Mouse (Mus musculus) kidney, postnatal 10 days (tissue): Measurements from ENCODE around the gene Inpp4b.
"Not testable (repeated sequence)": the region's sequence is repeated elsewhere in the genome, so short reads cannot be mapped to it uniquely, and the experiment has no call there.

Source experiments
- DNase-seq: peaks from one replicate; pipeline ENCODE4 v3.0.0; 2021; ENCODE audit warnings: mixed read lengths

Gene Inpp4b

DNA sequence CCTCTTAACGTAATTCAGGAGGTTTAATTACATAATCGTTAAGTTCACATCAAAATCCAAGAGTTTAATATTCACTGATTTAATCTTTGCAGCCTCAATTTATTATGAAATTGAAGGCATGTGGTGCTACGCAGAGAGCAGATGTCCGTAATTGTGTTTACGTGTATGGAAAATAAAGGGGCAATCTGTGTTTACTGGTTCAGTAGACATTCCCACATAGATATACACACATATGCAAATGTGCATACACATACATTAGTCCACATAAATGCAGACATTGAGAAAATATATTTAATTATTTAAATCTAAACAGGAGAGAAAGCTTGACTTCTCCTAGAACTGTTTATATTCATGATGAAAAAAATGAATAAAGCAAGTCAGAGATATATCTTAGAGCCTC, 675.4 kb downstream of the Inpp4b start:
- DNase-seq: no peak

DNA sequence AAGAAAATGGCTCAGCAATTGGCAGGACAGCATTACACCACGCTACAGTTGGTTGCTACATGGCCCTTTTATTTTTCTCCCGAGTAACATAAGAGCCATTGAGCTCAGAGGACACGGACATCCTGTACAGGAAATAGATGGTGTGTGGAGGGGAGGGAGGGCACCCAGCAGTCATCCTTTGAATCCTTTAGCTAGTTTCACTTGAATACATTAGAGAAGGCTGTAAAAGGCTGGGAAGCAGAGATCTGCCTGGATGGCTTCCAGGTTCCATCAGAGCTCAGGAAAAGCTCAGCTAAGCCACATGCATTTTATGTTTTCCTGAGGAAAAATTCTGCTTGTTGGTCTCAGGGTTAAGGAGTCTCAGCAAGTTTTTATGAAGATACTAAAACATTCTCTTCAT, 685.0 kb downstream of the Inpp4b start:
- peak; percentile 77 for DNase-seq

DNA sequence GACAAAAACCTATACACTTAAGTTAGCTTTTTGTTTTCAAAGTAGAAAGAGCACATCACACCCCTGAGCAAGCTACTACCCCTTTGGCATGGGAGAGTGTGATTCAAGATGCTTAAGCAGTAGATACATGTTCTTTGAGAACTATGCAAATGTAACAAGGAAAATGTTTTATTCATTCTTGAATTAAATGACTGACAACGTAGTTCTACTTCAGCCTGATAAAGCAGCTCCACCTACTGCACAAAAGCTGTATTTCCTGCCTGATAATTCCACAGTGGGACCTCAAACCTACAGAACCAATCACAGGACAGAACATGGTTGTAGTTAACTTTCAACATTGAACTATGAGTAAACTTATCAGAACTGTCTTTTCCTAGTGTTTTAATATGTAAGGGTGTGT, 686.5 kb downstream of the Inpp4b start:
- DNase-seq: peak; percentile 58

DNA sequence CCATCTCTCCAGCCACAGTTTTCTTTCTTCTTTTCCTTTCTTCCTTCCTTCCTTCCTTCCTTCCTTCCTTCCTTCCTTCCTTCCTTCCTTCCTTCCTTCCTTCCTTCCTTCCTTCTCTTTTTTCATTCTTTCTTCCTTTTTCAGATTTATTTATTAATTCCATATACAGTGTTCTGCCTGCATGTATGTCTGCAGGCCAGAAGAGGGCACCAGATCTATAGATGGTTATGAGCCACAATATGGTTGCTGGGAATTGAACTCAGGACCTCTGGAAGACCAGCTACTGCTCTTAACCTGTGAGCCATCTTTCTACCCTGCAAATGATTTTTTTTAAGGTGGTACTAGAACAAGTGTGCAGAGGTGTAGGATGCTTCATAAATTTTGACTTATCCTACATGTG, 689.7 kb downstream of the Inpp4b start:
- DNase-seq: not testable (repeated sequence)

DNA sequence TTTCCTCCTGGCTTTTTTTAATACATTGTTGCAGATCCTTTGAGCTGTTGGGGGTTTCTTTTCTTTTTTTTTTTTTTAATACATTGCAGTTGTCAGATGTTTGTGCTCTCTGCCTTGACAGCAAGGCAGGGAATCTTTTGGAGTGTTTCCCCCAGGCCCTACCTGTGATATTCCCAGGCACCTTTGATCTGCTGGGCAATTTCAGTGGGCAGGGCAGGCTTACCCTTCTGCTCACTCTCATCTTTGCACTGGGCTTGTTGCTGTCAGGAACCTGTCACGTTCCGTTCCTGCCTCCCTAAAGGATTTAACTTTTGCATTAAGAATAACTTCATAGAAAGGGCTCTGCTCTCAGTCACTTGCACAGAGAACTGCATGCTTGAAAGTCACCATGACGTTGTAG, 711.7 kb downstream of the Inpp4b start:
- no peak for DNase-seq

DNA sequence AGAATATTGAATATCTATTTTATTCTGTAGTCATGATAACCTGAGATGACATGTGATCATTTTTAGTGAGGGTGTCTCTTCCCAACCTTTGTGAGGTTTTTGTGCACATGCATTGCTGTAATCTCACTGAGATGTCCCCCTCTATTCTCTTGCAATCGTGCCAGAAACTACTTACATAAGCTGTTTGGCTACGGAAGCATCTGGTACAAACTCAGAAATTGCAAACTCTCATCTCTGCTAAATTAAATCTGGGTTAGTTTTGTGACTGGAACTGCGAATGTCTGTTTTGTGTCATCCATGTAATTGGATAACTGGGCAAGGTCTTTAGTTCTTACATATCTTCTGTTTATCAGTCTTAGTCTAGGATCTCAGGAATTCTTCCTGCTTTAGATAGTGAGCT, 725.3 kb downstream of the Inpp4b start:
- no peak for DNase-seq

DNA sequence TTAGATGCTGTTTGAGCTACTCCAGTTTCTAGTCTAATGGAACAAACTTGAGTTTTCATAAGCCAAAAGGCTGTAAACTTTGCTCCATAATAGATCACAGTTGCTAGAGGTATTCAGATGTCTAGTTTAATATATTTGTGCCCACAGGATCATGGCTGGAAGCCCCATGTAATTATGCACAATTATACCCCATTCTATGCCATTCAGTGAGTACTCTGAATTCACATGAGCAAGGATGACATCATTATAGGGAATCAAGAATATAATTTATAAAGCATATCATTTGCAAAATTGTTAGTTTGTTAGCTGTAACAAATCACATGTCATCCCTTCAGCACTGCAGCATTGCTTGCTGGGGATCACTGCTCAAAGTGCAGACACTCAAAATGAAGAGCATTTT, 736.9 kb downstream of the Inpp4b start:
- DNase-seq: no peak

DNA sequence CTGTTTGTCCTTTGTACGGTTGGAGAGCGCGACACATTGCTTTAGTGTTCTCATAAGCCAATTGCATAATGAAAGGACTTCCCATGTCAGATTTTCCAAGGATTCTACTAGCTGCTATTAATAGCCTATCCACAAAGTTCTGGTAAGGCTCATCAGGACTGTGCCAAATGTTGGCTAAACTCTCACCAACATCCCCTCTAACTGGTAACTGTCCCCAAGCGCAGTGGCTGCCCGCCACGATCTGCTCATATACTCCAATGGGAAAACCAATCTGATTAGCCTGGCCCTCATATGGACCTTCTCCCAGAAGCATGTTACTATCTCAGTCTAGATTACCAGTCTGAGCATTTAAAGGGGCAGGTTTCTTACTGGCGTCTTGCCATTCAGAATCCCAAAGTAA, 744.3 kb downstream of the Inpp4b start:
- DNase-seq: not testable (repeated sequence)

DNA sequence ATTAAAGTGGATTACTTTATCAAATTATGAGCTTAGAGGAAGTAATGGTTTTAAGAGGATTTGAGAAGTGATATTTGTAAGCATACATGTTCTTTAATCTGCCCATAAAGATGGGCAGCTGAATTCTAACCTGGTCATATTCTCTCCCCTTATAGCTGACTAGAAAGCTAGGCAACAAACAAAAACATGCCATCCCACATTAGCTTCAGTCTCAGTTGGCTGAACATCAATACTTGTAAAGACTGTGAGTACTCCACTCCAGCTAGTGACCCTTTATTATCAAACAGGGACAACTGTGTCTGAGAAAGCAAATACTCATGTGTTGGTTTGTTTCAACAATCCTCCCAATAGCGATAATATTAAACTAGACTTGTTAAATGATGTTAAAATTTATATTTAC, 748.5 kb downstream of the Inpp4b start:
- no peak for DNase-seq

DNA sequence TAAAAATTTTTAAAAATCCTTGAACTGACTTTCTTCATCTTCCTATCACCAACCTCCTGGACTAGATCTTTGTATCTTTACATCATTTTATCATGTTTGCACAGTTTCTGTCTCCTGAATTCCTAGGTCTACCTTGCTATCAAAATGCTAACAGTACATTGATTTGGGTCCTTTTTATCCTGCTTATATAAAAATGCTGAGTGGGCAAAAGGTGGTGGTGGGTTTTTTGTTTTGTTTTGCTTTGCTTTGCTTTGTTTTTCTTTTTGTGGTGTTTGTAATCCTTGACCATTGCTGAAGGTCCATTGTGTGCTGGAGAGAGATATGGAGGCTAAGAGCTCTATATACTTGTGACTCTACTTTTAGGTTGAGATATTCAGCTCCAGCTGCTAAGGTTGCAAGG, 750.9 kb downstream of the Inpp4b start:
- no peak for DNase-seq

DNA sequence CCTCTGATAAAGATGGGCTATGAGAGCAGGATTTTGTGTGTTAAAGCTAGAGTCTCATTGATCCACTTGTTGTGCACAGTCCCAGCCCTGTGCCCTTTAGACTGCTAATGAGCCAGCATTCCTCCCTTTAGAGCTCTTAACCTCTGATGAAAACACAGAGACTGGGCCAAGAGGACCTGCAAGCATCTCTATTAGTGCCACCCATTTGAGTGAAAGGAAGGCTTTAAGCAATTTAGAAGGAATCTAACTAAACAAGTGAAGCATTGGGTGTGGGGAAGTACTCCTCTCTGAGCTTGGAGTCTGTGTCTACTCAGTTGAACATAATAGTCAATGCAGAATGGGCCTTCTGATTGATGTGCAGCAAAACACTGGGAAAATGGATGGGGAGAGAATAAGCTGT, 762.2 kb downstream of the Inpp4b start:
- no peak for DNase-seq

DNA sequence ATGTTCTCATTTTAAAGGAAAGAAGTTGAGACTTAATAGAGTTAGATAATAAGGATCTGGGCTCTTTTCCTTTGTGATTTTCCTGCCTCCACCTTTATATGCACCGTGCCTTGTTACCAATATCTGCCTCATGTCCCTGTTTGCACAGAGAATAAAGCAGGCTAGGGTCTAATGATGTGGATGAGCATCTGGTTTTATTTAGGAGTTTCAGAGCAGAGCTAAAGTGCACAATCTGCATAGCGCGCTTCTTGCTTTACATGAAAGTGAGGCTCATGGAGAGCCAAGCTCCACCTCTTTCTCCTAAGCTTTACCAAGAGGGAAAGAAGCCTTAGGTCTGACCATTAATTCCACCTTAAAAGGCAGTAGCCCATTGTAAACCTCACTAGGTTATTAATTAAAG, 763.8 kb downstream of the Inpp4b start:
- DNase-seq: no peak

DNA sequence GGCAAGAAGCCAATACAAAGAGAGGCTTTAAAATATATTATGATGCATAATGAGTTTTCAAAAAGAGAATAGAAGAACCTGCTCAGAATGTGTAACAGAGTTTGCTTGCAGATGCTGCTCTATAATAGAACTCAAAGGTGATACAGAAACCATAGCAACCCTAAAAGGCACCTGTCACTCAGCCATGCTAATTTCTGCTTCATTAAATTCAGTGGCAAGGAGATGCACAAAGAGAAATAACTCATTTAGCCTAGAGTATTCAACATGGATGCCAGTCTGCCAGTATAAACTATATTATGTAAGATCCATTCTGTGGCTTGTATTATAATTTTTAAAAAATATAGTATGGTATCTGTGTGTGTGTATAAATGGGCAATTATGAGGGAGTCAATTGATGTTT, 807.9 kb downstream of the Inpp4b start:
- DNase-seq: no peak

DNA sequence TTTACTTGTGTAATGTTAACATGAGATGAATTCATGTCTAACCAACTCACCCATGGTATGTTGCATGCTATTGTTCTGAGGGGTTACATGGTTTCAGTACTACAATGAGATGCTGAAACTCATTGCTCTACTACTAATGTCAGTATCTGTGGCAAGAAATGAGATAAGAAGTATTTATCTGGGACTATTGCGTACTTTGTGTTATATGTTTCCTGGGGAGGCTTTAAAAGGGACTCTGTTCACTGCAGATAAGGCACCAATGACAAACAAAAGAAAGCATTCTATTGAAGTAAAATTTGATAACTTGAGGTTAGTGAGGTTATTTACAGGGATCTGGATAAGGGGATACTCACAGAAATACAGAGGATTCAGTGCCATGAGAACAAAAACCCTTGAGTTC, 815.6 kb downstream of the Inpp4b start:
- DNase-seq: no peak
